ENCODE assay signal across 11 mouse cellular contexts in genomic region chr12:82726255-82726654, GRCm38 (mm10).
"Had no signal": no experiment of that assay in that cellular context is flagged by ENCODE, and none has a peak within 500 bp of the region (broad histone marks: within the 10 kb centered on the region; RNA-seq: fewer than 3 reads in every experiment).

No protein-coding gene starts in this region.

- DNase-seq: kidney, adult 2 months; kidney, postnatal 25 days; layer of hippocampus, postnatal 36 days; liver, embryonic 13.5 days; lung, adult 2 months; lung, postnatal 14 days; lung, postnatal 4 days; midbrain, embryonic 14.5 days; thymus, adult 2 months; thymus, postnatal 14 days; thymus, postnatal 4 days had no signal
